Mouse (Mus musculus): ENCODE measurements around the gene Bcl2l11.

DNA sequence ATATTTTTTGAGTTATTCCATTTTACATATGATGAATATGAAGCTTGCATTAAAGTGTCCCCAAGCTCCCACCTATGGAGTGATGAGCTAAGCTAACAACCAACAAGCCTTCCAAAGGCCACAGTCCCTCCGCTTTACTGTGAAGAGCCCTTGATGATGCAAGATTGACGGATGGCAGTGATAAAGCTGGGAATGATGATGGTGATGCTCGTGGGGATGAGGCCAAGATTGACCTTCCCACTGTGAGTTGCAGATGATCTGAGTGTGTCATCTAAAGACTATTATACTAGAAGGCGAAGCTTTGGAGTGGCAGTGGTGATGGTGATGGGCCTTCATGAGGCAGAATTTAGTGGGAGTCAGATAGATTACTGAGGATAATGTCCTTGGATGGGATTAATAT, 56.9 kb downstream of the Bcl2l11 start:
- TF ChIP-seq POLR2A (IDR thresholded peaks at IDR 0.05; ENCODE audit: control insufficient read depth in 1 of 2, insufficient read depth in 1 of 2, low read depth in 1 of 2, low read length in 2 of 2, poor library complexity in 1 of 2) (no peak), ZKSCAN1 (IDR thresholded peaks at IDR 0.05; ENCODE audit: low read depth, low read length) (no peak), KAT2A (conservative IDR thresholded peaks at IDR 0.05; ENCODE audit: low read depth, low read length) (no peak), HCFC1 (IDR thresholded peaks at IDR 0.05; ENCODE audit: low read depth, low read length) (no peak), CTCF (IDR thresholded peaks at IDR 0.05 in 2 of 3, conservative IDR thresholded peaks at IDR 0.05 in 1 of 3; ENCODE audit: control insufficient read depth in 1 of 3, insufficient read depth in 1 of 3, low read depth in 2 of 3, low read length in 3 of 3, poor library complexity in 1 of 3, severe bottlenecking in 1 of 3) (no peak), CHD2 (IDR thresholded peaks at IDR 0.05; ENCODE audit: low read length) (no peak), USF1 (IDR thresholded peaks at IDR 0.05; ENCODE audit: low read depth, low read length) (no peak), MAX (IDR thresholded peaks at IDR 0.05; ENCODE audit: low read length) (no peak), CHD1 (IDR thresholded peaks at IDR 0.05; ENCODE audit: low read depth, low read length) (no peak), POLR2AphosphoS2 (IDR thresholded peaks at IDR 0.05; ENCODE audit: low read length) (no peak), EP300 (IDR thresholded peaks at IDR 0.05; ENCODE audit: low read depth in 1 of 2, low read length in 2 of 2) (no peak)
